Mouse (Mus musculus) inflammation-experienced regulatory T-cells, adult 16 weeks (primary cell): Measurements from ENCODE around the gene Psg17. TPM values are rescaled to one million over a fixed set of nuclear protein-coding genes. Genes with fewer than 3 reads are reported as not detected.

ENCODE experiments used
- polyA plus RNA-seq: library from polyadenylated mRNA; unstranded; fragments of 100-300 nt; shearing (Covaris generic); gene quantifications from one replicate; pipeline ENCODE4 v1.2.1, GENCODE M21; 2017

The Psg17 gene
- polyA plus RNA-seq = not detected

GRCm38 (mm10) chr7:18821507-18821906, at the start of gene Psg17:
TSS of gene Psg17 (minus strand) at chr7:18821607.

GRCm38 (mm10) chr7:18871031-18871430, 49.6 kb upstream of the Psg17 start, which contains the start of gene Pglyrp1:
TSS of gene Pglyrp1 (plus strand) at chr7:18871331.

GRCm38 (mm10) chr7:18839865-18840264, 18.5 kb upstream of the Psg17 start, which contains the start of gene Mill2:
TSS of gene Mill2 (plus strand) at chr7:18839966.

GRCm38 (mm10) chr7:18798420-18798819, 23.0 kb downstream of the Psg17 start, which contains the start of gene Psg19:
TSS of gene Psg19 (minus strand) at chr7:18798520.

Other genes with a start within 250 kb of the Psg17 start
- gene Psg23, start 205.1 kb downstream of the Psg17 start, polyA plus RNA-seq = not detected
- not detected for gene Psg21, start 164.9 kb downstream of the Psg17 start, polyA plus RNA-seq
- not detected for gene Psg20, start 135.4 kb downstream of the Psg17 start, polyA plus RNA-seq
- gene Psg22, start 103.5 kb downstream of the Psg17 start, polyA plus RNA-seq = not detected
- not detected for gene Psg19, start 23.1 kb downstream of the Psg17 start, polyA plus RNA-seq
- gene Mill2, start 18.4 kb upstream of the Psg17 start, polyA plus RNA-seq = 0.38 TPM
- gene Pglyrp1, start 49.7 kb upstream of the Psg17 start, polyA plus RNA-seq = 191 TPM
- 46.0 TPM for gene Ccdc61, start 88.8 kb upstream of the Psg17 start, polyA plus RNA-seq
- gene Nova2, start 104.3 kb upstream of the Psg17 start, polyA plus RNA-seq = not detected
- not detected for gene Nanos2, start 165.8 kb upstream of the Psg17 start, polyA plus RNA-seq
- gene Mypop, start 169.6 kb upstream of the Psg17 start, polyA plus RNA-seq = 3.3 TPM
- gene Irf2bp1, start 182.4 kb upstream of the Psg17 start, polyA plus RNA-seq = 6.5 TPM
- not detected for gene Foxa3, start 201.9 kb upstream of the Psg17 start, polyA plus RNA-seq
- gene Sympk, start 202.8 kb upstream of the Psg17 start, polyA plus RNA-seq = 23.0 TPM
- not detected for gene Rsph6a, start 233.1 kb upstream of the Psg17 start, polyA plus RNA-seq